Mouse (Mus musculus) T-helper 2 cell (primary cell): Measurements from ENCODE around the gene Exosc2.

Experiments
- in situ Hi-C: fragments of 300-600 bp; cut with MboI, MseI; formaldehyde crosslinking; loops from one replicate; pipeline ENCODE4 v1.15.1; 2025; ENCODE audit warnings: high pct_unique_total_duplicates

Gene Exosc2

DNA sequence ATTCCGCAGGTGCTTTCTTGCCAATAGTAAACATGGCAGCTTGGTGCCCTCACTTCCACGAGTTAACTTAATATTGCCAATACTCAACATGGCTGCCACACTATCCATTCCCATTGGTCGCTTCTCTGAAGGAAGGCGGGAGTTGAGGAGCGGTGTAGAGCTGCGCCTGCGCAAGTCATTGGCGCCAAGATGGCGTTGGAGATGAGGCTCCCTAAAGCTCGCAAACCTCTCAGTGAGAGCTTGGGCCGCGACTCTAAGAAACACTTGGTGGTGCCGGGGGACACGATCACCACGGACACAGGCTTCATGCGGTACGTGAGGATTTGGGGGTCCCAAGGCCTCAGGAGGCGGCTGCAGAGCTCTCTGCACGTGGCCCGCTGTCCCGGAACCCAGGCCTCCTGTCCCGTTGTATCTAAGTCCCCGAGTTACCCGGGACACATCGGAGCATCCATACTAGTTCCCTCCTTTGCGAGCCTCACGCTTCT lies at the start of gene Exosc2:
Gene Exosc2, plus strand, starts transcription at position 165 of the 485 bp plus-strand sequence.
- in situ Hi-C loops = loop anchor here (10.0 kb wide), 1 partner anchor 1794 kb away; the partner anchor contains the start of gene Zbtb43

- in situ Hi-C loops = no loop called here
Observed at GRCm38 (mm10) chr2:31633531-31633930, 37.0 kb upstream of the Exosc2 start.

- in situ Hi-C loops = no loop called here
Observed at GRCm38 (mm10) chr2:31635281-31636137, 35.0 kb upstream of the Exosc2 start.

DNA sequence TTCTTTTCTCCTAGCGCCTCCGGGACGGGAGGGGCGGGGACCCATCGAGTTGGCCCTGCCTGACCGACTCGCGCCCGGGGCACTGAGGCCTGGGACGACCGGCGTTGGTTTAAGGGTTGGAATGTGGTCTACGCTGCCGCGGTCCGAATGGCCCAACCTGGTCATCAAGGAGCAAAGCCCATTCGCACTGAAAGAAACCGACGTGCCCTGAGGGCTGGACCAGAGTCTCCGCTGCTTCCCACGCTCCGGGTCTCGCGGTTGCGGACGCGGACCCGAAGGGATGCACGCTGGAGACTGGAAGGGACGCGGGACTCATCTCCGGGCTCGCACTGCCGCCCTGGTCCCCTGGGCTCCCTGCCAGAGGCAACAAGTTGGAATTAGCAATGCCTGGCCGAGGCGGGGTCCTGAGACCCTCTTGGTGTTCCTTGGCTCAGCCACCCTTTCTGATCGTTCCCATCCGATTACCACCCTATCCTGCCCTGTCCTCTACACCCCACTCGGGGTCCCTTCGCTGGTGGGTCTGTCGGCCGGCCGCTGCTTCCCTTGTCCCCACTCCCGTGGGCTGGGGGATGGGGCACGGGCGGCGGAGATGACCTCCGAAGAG lies 34.3 kb upstream of the Exosc2 start:
- in situ Hi-C loops = no loop called here

DNA sequence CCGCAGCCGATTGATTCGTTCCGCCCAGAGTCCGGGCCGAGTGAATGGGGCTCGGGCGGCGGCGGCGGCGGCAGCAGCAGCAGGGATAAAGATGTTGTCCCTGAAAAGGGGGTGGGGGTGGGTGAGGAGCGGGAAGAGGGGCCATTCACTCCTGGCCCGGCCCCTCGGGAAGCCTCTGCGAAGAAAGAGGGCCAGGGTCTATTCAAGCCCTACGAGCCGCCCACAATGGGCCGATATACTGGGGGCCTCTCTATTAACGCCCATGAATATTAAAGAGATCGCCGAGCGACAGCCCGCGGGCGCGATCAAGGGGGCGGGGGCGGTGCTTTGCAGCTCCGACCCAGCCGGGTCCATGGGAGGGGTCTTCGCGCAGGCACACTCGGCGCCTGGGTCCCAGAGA lies 33.8 kb upstream of the Exosc2 start:
- in situ Hi-C loops = no loop called here

DNA sequence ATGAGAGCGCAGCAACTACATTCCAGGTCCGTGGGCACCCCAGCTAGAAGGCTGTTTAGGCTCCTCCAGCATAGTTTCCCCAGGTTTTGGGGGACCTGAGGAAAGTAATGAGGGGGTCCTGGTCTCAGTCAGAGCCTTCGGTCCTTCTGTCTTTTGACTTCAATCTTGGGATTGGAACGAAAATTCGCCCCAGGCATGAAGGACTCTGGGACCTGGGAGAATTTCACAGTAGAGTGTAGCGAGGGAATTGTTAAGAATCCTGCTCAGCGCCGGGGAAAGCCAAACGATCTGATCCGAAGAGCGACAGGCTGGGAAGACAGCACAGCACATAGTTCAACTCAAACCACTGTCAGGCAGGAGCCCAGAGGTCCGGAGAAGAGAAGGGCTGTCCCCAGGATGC lies 33.2 kb upstream of the Exosc2 start:
- in situ Hi-C loops = no loop called here

- in situ Hi-C loops = no loop called here
Observed at GRCm38 (mm10) chr2:31637807-31638206, 32.7 kb upstream of the Exosc2 start.

- in situ Hi-C loops = no loop called here
Observed at GRCm38 (mm10) chr2:31638581-31639465, 31.7 kb upstream of the Exosc2 start.

DNA sequence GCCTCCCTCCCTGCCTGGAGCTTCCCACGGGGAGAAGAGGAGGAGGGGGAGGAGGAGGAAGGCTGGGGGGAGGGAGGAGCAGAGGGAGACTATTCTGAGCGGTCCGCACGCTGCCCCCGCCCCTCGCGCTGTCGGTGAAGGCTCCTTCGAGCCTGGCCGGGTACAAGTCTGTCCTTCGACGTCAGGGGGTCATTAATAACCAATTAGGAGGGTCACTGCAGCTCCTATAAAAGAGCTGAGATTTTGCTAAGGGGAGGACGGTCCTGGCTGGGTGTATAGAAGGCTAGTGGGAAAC lies 31.1 kb upstream of the Exosc2 start:
- in situ Hi-C loops = no loop called here

DNA sequence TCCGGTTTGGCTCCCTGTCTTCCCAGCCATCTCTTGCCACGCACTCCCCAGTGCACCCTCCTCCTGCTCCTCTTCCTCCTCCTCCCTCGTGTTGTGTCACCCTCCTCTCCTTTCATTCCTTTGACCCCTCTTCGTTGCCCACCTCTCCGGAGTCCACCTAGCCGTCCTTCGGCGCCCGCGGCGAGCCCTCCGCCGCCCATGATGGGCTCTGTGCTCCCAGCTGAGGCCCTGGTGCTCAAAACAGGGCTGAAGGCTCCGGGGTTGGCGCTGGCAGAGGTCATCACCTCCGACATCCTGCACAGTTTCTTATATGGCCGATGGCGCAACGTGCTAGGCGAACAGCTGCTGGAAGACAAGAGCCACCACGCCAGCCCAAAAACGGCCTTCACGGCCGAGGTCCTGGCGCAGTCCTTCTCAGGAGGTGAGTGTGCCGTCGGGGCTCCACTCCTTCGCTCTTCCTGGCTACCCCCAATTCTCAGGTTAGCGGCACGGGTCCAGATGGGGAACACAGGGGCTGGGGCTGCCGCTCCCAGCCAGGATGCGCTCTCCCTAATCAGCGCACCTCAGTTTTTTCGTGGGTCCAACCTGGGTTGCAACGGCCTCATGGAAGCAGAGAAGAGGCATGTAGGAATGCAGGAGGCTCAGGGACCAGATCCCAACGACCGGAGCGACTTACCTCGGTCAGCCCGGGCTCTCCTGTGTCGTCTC lies 30.5 kb upstream of the Exosc2 start, which contains the start of gene Prdm12:
Gene Prdm12, plus strand, starts transcription at position 137 of the 708 bp plus-strand sequence.
- in situ Hi-C loops = no loop called here

GRCm38 (mm10) chr2:31640609-31641507 lies 29.7 kb upstream of the Exosc2 start:
- in situ Hi-C loops = no loop called here

GRCm38 (mm10) chr2:31641508-31641830 lies 29.0 kb upstream of the Exosc2 start:
- in situ Hi-C loops = no loop called here

GRCm38 (mm10) chr2:31641929-31642328 lies 28.6 kb upstream of the Exosc2 start:
- in situ Hi-C loops = no loop called here

DNA sequence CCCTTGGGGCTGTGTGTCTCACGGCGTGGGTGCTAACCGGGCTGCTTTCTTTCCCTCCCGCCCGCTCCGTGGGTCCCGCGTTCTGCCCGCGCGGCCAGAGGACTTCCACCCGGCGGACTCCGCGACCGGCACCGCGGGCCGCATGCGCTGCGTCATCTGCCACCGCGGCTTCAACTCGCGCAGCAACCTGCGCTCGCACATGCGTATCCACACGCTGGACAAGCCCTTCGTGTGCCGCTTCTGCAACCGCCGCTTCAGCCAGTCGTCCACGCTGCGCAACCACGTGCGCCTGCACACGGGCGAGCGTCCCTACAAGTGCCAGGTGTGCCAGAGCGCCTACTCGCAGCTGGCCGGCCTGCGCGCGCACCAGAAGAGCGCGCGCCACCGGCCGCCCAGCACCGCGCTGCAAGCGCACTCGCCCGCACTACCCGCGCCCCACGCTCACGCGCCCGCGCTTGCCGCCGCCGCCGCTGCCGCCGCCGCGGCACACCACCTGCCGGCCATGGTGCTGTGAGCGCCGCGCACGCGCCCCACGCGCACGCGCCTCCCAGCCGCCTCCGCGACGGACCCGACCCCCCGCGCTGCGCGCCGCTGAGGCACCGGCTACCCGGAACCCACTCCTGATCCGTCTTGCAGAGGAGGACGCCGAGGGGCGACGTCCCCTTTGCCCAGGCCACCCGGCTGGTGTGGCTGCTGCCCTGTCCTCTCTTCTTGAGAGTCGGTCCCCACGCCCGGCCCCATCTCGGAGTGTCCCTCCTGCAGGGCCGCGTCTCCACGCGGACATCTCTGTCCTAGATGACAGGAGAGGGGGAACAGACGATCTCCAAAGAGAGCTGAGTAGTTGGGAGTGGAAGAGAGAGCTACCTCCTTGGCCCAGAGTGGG lies 16.3 kb upstream of the Exosc2 start:
- in situ Hi-C loops = loop anchor here (5.0 kb wide), 1 partner anchor 172 kb away; no protein-coding TSS in a partner anchor

DNA sequence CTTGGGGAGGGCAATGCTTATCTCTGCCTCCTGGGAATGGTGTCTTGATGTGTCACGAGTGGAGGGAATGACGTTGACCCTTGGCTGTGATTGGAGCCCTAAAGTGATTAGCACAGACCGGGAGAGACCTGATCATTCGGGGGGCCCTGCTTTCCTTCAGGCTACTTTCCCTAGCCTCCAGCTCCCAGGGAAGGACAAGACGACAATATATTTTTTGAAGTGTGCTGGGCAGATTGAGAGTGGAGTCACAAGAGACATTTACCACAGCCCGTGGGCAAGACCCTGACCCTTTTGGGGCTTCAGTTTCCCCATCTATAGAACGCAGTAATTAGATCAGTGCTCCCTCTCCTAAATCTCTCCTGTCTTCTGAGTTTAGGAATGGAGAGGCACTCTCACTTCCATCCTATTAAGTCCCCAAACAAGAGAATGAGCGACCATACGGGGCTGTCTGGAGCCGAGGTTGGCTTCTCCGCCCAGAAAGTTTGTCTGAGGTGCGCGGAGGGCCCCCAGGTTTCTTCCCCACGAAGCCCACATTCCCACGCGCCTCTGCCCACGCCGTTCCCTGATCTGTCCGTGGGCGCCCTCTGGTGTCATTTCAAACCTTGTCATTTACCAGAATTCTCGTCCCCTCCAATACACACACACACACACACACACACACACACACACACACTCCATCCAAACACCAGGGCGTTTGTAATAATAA lies 15.5 kb upstream of the Exosc2 start:
- in situ Hi-C loops = loop anchor here (5.0 kb wide), 1 partner anchor 173 kb away; no protein-coding TSS in a partner anchor

DNA sequence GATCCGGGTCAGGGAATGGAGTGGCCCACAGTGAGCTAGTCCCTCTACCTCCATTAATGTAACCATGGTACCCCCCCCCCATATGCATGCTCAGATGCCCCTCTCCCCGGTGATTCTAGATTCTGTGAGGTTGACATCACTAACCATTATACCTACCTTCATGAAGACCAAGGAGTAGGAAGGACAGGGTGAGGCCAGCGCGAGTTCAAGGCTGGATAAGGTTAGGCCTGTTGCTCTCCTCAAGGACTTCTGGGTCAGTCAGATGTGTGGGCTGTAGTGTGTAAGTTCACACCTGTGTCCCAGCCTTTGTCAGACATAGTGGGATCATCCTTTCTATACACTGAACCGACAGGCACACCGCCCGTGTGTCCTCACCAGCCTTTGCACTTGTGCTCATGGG lies 14.1 kb upstream of the Exosc2 start:
- in situ Hi-C loops = no loop called here

GRCm38 (mm10) chr2:31662939-31663803 lies 7.3 kb upstream of the Exosc2 start:
- in situ Hi-C loops = no loop called here

- in situ Hi-C loops = no loop called here
Observed at GRCm38 (mm10) chr2:31663804-31664180, 6.7 kb upstream of the Exosc2 start.
